Mouse (Mus musculus): Measurements from ENCODE around the gene Rubcnl. TPM values are rescaled to one million over a fixed set of nuclear protein-coding genes. Genes with fewer than 3 reads are reported as not detected.

Gene Rubcnl
- total RNA-seq (2015; ENCODE audit: low replicate concordance) (1.9 and 7.5 TPM in 2 replicates), total RNA-seq (2017; ENCODE audit: low replicate concordance) (0.28 and 1.2 TPM in 2 replicates)

DNA sequence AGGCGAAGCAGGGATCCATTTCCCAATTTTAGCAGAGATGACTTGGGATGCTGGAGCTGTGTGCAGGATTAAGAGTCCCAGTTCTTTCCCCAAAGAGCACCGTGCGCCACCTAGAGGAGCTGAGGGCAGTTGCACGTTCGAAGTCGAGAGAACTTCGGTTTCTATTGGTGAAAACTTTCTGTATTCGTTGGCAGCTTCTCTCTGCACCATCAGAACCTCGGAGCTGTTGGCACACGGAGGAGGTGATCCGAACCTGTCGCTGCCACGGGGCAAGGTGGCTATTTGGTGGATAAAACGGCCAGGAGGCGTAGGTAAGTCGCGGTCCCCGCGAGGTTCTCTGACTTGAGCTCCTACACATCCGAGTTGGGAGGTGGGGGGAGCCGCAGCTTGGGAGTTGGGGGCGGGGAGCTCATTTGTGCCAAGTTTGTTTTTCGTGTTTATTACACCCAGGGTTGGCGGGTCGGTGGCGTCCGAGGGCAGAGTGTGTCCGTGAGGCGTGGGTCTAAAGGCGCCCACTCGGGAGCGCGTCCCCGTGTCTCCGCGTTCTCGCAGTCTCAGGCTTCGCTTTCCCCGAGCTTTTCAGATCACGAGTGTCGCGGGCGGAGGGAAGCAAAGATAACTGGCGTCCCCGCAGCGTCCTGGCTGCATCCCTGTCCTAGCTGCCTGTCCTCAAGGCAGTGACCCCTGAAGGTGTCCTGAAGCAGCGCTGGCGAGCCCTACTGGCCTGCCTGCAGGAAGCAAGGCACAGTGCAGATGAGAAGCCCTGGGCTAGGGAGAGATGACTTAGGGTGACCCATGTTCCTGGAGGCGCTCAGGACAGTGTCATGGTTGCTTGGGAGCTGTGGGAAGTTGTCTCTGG, at the start of gene Rubcnl:
Gene Rubcnl, plus strand, starts transcription at position 172 of the 859 bp plus-strand sequence.
- peak; percentile 83 for ATAC-seq (replicated peaks; ENCODE audit: low FRiP score, poor library complexity, severe bottlenecking)

DNA sequence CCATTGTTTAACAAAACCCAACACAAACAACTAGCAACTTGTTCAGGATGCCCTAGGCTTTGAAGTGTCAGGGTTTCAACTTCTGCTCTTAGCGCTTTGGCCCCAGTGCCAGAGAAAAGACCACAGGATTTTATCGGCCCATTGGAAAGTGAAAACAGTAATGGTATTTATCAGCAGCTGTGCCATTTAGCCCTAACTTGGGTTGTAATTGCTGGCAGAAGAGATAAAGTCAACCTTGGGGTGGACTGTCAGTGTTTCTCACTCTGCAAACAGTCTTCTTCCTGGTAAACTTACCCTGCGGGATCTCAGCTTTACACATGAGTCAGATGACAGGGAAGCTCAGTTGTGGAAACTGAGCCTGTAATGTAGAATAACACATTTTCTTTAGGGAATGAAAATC, 43.6 kb upstream of the Rubcnl start:
- ATAC-seq (replicated peaks; ENCODE audit: low FRiP score, poor library complexity, severe bottlenecking) = peak; percentile 50

DNA sequence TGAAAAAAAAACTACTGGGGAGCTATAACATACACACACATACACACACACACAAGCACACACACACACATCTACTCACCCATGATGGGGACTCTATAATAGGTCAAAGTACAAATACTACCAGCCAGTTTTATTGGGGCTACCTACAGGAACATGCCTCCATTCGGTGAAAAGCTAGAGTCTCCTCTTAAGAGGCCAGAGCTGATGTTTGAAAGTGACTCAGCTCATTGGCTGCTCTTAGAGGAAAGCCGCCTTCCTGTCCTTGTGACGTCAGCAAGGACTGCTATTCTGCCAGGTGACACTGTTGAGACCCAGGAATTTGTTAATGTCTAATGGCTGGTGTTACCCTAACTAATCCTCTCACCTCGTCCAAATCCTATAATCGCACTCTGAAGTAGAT, 43.1 kb upstream of the Rubcnl start:
- peak; percentile 85 for ATAC-seq (replicated peaks; ENCODE audit: low FRiP score, poor library complexity, severe bottlenecking)

DNA sequence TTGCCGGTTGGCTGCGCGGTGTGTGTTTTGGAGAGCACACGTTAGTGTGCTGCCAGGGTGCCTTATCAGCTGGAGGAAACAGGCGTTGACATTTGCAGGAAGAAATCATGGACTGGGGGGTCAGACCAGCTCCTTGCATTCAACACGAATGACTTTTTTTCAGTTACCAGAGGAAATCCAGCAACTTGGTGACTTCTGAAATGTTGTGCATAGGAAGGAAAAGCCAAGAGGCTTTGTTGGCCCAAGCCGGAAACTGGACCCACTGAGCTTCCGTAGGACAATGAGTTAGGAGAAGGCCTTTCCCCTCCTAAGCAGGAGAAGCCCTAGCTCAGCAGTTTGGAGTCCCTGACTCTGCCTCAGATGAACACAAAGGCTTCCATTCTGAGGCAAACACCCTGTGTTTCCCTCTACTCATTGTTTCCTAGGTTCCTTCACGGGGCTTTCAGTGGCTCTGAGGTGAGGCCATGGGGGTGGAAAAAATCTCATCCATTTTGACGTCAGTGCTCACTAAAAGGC, 41.6 kb upstream of the Rubcnl start:
- ATAC-seq (replicated peaks; ENCODE audit: low FRiP score, poor library complexity, severe bottlenecking) = no peak

DNA sequence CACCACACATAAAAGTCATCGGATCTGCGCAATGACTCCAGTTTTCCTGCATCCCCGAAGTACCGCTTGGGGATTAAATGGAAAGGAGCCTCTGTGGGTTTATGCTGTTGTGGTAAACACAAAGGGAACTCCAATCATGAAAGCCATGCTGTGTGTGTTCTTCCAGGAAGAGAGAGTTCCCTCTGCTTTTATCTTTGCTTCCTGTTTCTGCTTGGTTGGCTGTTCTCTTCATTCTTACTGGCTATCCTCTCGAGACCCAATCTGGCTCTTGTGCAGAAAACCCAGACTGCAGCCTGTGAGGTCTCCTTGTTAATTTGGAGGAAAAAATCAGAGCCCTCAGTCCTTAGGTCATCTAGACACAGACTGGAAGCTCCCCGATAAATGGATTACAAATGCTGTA, 38.9 kb upstream of the Rubcnl start:
- ATAC-seq (replicated peaks; ENCODE audit: low FRiP score, poor library complexity, severe bottlenecking) = no peak

DNA sequence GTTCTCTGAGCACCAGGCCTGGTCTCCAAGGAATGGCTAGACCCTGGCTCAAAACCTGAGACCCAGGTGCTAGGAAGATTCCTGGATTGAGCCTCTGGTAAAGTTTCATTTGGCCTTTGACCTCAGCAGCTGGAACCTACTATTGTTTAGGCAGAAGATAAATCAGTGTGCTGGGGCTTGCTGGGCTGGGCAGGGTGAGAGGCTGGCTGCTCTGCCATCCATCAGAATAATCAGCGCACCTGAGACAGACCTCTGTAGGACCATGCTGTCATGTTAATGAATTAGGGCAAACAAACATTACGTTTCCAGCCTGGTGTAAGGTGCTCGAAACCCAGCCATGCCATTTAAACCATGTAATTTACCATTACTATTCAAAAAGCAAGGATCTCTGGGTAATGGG, 34.8 kb upstream of the Rubcnl start:
- ATAC-seq (replicated peaks; ENCODE audit: low FRiP score, poor library complexity, severe bottlenecking) = no peak

DNA sequence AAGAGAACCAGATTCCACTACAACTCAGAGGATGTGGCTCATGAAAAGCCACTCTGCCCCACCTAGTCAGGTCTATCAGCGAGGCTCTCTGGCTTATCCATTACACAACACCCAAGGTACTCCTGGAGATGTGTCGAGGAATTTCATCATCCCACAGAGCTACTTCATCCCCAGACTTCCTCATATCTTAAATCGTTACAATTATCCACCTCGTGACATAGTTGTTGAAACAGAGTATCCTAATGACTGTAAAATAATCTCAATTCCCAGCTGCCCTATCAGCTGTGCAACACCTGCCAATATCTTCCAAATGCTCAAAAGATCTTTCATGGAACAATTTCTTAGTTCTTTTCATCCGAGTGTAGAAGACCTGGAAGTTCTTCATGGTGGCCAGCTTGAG, 32.7 kb upstream of the Rubcnl start:
- no peak for ATAC-seq (replicated peaks; ENCODE audit: low FRiP score, poor library complexity, severe bottlenecking)

DNA sequence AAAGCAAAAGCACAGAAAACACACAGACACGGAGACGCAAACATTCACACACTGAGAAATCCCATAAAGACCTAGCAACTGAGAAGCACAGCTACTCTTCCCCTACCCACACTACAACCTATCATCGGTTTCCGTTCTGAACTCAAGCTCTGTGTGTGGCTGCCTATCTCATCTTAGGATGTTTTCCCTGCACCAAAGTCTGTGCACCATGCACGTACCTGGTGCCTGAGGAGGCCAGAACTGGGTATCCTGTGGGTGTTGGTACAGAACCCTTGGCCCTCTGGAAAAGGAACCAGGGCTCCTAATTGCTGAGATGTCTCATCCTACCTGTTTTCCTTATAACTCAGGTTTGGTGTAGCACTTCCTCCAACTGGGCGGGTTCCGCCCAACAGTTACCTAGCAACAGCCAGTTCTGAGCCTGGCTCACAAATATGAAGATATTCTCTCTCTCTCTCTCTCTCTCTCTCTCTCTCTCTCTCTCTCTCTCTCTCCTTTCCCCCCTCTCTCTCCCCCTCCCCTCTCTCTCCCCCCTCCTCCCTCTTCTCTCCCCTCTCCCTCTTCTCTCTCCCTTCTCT, 30.9 kb upstream of the Rubcnl start:
- no peak for ATAC-seq (replicated peaks; ENCODE audit: low FRiP score, poor library complexity, severe bottlenecking)

DNA sequence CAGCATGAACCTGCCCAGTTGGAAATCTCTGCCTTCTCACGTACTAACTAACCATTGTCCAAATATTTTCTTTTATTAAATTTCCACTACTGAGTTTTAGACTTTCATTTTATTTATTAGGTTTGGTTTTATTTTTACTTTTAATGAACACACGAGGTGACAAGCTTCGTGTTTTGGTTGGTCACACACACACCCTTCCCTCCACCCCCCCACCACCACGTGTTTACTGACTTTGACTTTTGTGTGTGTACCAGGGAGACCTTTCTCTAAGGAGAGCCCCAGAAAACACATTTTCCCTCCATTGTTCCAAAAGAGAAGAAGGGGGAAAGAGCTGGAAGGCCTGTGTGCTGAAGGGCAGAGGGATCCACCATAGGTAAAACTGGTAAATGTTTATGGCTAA, 30.2 kb upstream of the Rubcnl start:
- ATAC-seq (replicated peaks; ENCODE audit: low FRiP score, poor library complexity, severe bottlenecking) = no peak

DNA sequence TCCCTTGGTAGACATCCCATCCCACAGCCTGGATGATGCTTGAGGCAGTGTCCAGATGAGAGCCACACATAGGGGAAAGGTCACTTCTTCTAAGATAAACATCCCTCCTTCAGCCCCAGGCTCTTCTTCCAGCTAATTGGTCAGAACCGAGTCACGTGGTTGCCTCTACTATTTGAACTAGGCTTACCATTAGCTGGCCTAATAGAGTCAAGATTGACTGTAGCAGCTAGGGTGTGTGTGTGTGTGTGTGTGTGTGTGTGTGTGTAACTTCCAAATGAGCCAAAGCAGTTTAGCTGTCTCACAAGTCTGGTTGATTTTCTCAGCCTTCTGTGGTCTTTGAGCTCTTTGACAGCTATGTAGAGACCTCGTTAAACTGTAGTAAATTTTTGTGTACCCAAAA, 29.3 kb upstream of the Rubcnl start:
- ATAC-seq (replicated peaks; ENCODE audit: low FRiP score, poor library complexity, severe bottlenecking) = no peak

DNA sequence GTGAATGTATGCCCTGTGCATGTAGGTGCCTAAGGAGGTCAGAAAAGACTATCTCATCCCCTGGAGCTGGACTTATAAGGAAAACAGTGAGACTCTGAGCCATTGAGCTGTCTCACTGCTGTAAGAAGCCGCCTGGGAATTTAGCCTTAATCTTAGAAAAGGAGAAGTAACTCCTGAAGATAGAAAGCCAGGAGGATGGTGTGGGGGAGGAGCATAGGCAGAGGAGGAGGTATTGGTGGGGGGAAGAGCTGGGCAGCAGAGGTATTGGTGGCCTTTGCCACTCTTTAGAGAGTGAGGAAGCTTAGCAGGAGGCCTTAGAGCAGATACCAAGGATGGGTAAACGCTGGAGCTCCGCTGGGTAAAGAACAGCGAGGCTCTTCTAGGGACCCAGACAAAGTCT, 26.5 kb upstream of the Rubcnl start:
- ATAC-seq (replicated peaks; ENCODE audit: low FRiP score, poor library complexity, severe bottlenecking) = no peak

DNA sequence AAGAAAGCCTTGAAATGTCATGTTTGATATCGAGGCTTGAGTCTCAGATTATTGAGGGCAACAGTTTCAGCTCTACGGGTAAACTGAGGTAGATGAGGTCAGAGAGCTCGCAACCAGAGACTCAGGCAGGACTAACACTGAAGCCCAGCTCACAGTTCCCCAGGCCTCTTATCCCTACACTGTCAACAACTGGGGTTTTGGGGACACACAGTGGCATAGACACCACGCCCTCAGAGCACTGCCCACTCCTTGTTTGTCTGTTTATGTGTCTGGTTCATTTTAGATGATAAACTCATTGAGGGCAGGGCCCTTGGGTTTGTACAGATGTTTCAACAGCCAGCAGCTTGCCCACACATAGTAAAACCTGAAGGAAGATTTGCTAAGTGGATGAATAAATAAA, 25.9 kb upstream of the Rubcnl start:
- ATAC-seq (replicated peaks; ENCODE audit: low FRiP score, poor library complexity, severe bottlenecking) = no peak

DNA sequence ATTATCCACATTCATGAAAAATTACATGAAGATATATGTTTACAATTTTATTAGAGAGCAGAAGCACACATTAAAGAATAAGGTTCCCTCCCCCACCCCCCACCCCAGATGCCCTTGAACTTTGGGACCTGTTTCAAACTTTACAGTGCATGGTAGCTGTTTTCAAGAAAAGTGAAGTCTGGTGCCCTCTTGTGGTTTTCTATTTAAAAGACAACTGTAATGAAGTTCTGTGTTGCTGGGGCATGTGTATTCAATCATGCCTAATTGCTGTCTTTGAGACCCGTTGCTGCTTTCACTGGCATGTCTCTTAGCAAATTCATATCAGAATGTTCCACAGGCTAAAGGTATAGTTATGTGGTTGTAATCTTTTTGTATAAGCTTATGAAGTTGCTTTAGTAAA, 25.3 kb upstream of the Rubcnl start:
- ATAC-seq (replicated peaks; ENCODE audit: low FRiP score, poor library complexity, severe bottlenecking) = peak; percentile 69

DNA sequence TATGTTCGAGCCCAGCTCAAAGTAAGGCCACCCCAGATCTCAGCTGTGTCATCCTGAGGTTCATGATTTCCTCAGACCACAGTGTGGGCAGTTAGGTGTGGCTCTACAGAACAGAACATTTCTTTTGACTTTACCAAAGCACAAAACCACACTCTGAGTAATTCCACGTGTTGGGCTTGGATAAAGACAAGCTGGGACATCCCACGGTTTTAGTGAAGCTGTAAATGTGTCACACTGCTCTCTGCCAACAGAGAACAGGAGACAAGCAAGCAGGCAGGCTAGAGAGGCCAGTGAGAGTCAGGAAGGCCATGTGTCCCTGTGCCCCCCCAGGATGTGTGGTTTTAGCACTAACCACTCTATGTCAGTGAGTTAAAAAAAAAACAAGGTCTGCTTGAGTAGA, 19.3 kb upstream of the Rubcnl start:
- ATAC-seq (replicated peaks; ENCODE audit: low FRiP score, poor library complexity, severe bottlenecking) = no peak

DNA sequence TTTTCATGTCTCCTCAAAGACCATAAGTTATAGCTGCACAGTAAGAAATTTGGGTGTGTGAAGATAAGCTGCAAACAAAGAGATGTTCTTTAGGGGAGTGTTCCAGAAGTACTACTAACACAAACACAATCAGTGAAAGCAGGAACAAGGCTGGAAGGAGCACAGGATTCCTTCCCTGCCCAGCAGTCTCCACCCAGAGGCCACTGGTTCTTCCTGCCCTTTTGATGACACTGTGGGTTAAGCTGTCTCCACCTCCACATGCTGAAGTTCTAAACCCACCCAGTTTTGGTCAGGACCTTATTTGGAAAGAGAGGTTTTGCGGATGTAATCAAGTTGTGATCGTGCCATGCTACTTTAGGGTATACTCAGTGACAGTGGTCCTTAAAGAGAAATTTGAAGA, 18.8 kb upstream of the Rubcnl start:
- ATAC-seq (replicated peaks; ENCODE audit: low FRiP score, poor library complexity, severe bottlenecking) = no peak

DNA sequence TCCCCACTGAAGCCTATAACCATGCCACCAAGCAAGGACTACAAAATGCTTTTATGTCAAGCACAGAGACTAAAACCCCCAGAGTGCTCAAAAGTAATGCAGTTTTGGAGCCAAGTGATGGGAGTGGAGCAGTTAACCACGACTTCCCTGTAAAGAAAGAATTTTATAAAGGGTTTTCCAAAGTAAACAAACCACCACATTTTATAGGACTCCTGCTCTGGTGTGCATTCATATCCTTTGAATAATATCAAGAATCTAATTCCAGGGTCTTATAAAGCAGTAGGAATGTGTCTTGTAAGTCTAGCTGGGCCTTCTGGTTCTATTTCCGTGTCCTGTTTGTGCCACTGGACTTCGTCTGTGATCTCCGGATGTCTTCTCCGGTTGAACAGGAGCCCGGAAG, 14.5 kb upstream of the Rubcnl start:
- no peak for ATAC-seq (replicated peaks; ENCODE audit: low FRiP score, poor library complexity, severe bottlenecking)

DNA sequence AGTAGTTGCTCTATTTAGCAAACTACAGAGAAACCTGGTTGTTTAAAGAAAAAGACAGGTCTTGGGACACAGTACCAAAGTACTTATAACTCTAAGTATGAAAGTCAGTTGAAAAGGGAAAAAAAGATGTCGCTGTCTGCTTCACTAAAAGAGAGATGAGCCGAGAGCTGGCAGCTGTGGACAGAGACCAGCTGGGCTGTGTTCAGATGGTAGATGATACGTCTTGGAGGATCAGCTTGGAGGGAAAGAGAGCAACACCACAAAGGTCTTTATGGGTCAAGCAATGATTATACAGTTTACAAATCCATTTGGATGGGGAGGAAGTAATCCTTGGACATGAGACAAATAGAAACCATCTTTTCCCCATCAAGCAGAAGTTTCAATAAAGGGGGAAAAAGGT, 12.5 kb upstream of the Rubcnl start:
- no peak for ATAC-seq (replicated peaks; ENCODE audit: low FRiP score, poor library complexity, severe bottlenecking)

DNA sequence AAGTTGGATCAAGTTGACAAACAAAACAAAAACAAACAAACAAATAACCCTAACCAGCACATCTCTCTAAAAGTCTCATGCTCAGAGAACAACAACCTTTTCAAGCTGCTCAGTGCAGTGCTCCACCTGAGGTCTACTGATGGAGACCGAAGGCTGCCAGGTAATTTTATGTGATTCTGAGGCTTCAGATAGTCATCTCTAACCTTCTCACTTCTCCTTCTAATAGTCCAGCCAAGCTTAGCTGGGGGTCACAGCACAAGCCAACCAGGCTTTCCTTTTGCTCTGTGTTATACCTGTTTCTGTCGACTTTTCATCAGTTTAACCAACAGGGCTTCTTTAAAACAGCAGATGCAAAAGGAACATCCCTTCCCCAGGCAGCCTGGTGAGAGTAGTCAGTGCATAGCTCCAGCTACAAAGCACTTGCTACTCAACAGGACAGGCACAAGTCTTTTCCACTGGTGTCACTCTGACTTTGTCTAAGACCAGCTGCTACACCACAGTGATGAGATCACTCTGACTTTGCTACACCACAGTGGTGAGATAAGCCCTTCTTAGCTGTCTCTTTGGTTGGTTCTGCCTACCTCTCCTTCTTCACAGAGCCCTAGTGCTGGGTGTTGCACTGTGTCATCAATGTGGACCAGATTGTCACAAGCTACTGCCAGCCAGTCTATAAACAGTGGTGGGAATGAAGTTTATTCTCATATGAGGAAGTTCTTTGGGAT, 10.2 kb upstream of the Rubcnl start:
- 0 out of 2 replicates have a peak, but pooled peaks have one; percentile 20 for ATAC-seq (replicated peaks; ENCODE audit: low FRiP score, poor library complexity, severe bottlenecking)

DNA sequence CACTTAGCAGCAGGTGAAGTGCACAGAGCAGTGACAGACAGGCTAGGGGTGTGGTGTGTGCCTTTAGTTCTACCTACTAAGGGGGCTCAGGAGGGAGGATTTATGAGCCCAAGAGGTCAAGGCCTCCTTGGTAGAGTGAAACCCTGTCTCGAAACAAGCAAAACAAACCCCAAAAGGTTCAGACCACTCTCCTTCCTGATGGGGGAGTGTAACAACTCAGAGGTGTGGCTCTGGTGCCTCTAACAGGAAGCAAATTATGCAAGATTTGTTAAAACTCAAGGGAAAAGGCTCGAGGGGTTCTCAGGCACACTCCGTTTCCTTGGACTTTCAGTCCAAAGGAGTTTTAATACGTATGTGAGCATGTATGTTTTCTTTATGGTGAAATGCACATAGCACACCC, 5.5 kb upstream of the Rubcnl start:
- ATAC-seq (replicated peaks; ENCODE audit: low FRiP score, poor library complexity, severe bottlenecking) = no peak

DNA sequence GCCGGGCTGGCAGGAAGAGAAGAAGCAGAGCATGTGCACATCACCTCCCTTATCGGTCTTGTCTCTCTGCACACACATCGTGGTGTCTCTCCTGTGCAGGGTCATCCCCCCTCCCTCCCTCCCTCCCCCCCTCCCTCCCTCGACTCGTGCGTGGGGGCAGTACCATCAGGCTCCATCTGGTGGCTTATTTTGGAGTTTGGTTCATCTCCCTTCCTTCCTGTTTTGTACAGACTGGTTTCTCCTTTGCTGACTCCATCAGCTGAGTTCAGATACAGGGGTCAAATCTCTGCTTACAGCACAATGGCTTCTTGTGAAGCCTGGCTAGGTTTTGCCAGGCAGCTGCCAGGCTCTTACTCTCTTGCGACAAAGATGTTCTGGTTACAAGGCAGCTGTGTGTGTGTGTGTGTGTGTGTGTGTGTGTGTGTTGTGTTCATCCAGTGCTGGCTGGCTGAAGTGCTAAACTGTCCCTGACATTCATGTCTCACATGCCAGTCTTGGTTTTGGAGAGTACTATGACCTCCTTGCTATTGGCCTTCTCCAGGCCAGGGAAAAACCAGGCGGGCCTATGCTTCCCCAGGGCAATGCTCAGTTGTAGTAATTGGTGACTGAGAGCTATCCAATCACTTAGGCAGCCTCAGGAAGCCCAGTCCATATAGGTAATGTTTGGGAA, 4.7 kb upstream of the Rubcnl start:
- no peak for ATAC-seq (replicated peaks; ENCODE audit: low FRiP score, poor library complexity, severe bottlenecking)

Measured in erythroblast, adult 5-6 weeks (primary cell).